Comparison of ENCODE assay signal across 1 mouse cellular context in the genomic region with DNA sequence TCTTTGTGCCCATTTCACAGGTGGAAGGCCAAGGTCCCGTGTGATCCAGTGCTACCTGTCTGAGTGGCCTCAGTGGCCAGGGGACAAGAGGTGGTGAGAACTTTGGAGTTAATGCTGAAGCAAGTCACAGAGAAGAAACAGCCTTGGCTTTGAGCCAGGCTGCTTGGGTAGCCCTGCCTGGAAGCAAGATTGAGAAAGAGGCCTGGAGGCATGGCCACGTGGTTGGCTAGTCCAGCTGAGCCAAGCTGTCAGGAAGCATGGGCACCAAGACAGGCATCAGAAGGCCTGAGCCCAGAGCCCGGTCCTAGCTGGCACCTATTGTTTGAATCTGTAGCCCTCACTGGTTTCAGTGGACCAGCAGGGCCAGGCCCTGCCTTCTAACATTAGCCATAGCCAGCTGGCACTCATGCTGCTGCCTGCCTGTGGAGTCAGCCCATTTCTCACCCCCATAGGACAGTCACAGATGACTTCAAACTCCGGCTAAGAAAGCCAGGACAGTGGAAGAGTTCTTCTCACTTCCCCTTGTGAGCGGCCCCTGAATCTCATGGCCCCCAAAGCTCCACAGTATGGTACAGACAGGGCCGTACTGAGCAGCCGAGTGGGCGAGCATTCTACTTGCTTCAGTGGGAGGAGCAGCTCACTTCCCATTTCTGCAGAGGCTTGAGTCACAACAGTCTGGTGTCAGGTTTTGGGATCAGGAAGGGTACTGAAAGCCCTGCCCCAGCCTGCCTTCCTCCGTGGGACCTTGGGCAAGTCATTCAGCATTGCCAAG.
TF ChIP-seq lines count a peak whose summit lies in the region.

No protein-coding gene starts in this region.

TF ChIP-seq in MEL, 35 proteins besides CTCF, POLR2A, EP300 and RAD21 (continued from another document):
- no peak for TF ChIP-seq NRF1 (IDR thresholded peaks at IDR 0.05; ENCODE audit: insufficient read depth, low read depth, low read length, poor library complexity, severe bottlenecking)
- no peak for TF ChIP-seq ZC3H11A (IDR thresholded peaks at IDR 0.05; ENCODE audit: low read depth, low read length)
- TF ChIP-seq ZNF384 (IDR thresholded peaks at IDR 0.05; ENCODE audit: low read depth, low read length): no peak
- no peak for TF ChIP-seq ZKSCAN1 (IDR thresholded peaks at IDR 0.05; ENCODE audit: low read depth, low read length)
- no peak for TF ChIP-seq USF2 (IDR thresholded peaks at IDR 0.05; ENCODE audit: borderline replicate concordance in 1 of 2, insufficient read depth in 1 of 2, low read depth in 1 of 2, low read length in 2 of 2)
- no peak for TF ChIP-seq ETS1 (IDR thresholded peaks at IDR 0.05; ENCODE audit: low read depth, low read length)
- 0 out of 2 replicates have a peak, but pooled peaks have one; percentile 48 for TF ChIP-seq UBTF (IDR thresholded peaks at IDR 0.05; ENCODE audit: borderline replicate concordance, insufficient read depth, low read depth, low read length)
- TF ChIP-seq HCFC1 (IDR thresholded peaks at IDR 0.05; ENCODE audit: low read depth, low read length): peak; percentile 28; the same call in 1 of the 2 replicates
- TF ChIP-seq MAX (IDR thresholded peaks at IDR 0.05; ENCODE audit: low read length): peak; percentile 81
- no peak for TF ChIP-seq POLR2AphosphoS2 (IDR thresholded peaks at IDR 0.05; ENCODE audit: low read length)
- TF ChIP-seq MAFK (IDR thresholded peaks at IDR 0.05; ENCODE audit: borderline replicate concordance, low read depth, low read length): no peak
- TF ChIP-seq MYB (IDR thresholded peaks at IDR 0.05; ENCODE audit: low read depth, low read length): no peak
- TF ChIP-seq JUND (IDR thresholded peaks at IDR 0.05; ENCODE audit: low read depth, low read length): no peak
- TF ChIP-seq TCF12 (IDR thresholded peaks at IDR 0.05; ENCODE audit: low read depth, low read length): 0 out of 2 replicates have a peak, but pooled peaks have one; percentile 28
